Mouse (Mus musculus): ENCODE results near the gene Actrt2. TPM values are rescaled to one million over a fixed set of nuclear protein-coding genes. Genes with fewer than 3 reads are reported as not detected.
A peak's percentile ranks its signal among the peaks of the same experiment; 100 is the strongest.

Actrt2 gene
- polyA plus RNA-seq, 1 experiment from 2014 or later: not detected

- peak overlapping the region; percentile 83 for H3K4me2 ChIP-seq
These were observed 31.6 kb downstream of the Actrt2 start for GRCm38 (mm10) chr4:154636053-154636433.

GRCm38 (mm10) chr4:154635241-154636052, 32.2 kb downstream of the Actrt2 start:
- H3K27me3 ChIP-seq: peaks cover 82% of the 10 kb centered on the region
- peak overlapping the region; percentile 98 for H3K27ac ChIP-seq
- H3K9me3 ChIP-seq: no peaks in the 10 kb centered on the region
- H3K4me2 ChIP-seq: peak overlapping the region; percentile 83
- no peak for ATAC-seq (ENCODE audit: insufficient number of reproducible peaks, insufficient read depth, low FRiP score, low TSS enrichment, low read depth)
- peaks cover 53% of the 10 kb centered on the region for H3K4me1 ChIP-seq
- H3K9ac ChIP-seq: peak overlapping the region; percentile 92
- WGBS: under 1% methylated on average over 93 of the region's 94 CpGs
- H3K4me3 ChIP-seq: peak overlapping the region; percentile 75
- H3K36me3 ChIP-seq: no peaks in the 10 kb centered on the region

More at GRCm38 (mm10) chr4:154636053-154636433, 31.6 kb downstream of the Actrt2 start:
- Histone ChIP-seq H3K4me1 (peaks cover 54% of the 10 kb centered on the region), H3K27me3 (peaks cover 85% of the 10 kb centered on the region), H3K36me3 (no peaks in the 10 kb centered on the region), H3K27ac (peak overlapping the region; percentile 98), H3K4me3 (peak overlapping the region; percentile 75), H3K9me3 (no peaks in the 10 kb centered on the region), H3K9ac (peak overlapping the region; percentile 92)
- peak; percentile 45; the same call in 1 of the 2 replicates for ATAC-seq (ENCODE audit: insufficient number of reproducible peaks, insufficient read depth, low FRiP score, low TSS enrichment, low read depth)
- WGBS: 0% methylated on average over 25 of the region's 30 CpGs

DNA sequence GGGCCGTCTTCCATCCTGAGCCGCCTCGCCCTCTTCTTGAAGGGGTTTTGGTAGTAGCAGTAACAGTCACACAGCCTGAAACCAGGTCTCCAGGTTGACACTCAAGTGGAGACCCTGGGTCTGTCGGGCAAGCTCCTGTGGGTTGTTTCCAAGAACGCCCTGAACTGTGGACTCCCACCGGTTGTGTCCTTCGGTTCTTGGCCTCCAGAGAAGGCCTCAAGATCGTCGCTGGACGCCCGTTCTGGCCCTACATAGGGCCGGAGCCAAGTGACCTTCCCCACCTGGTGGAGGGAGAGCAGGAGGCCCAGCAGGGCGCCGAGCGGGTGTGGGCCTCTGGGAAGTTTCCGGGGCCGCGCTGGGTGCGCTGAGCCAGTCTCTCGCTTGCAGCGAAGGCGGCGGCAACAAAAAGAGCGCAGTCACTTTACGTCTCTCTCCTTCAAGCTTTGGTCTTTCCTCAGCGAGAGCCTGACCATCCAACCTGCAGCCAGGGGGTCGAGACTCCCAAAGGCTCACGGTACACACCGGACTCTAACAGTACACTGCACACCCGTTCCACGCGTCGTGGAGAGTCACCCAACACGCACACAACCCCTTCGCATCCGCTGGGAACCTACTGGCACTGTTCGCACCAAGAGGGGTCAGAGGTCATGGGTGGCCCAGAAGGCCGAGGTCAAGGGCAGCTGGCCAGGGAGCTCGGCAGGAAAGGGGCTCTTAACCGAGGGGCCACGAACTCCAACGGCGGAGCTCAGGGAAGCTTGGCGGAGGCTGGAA, 33.0 kb downstream of the Actrt2 start:
- Histone ChIP-seq H3K4me2 (peak overlapping the region; percentile 83), H3K4me3 (peak overlapping the region; percentile 75), H3K27ac (peak overlapping the region; percentile 98), H3K9me3 (no peaks in the 10 kb centered on the region), H3K9ac (peak overlapping the region; percentile 92), H3K36me3 (no peaks in the 10 kb centered on the region), H3K4me1 (peaks cover 52% of the 10 kb centered on the region), H3K27me3 (peaks cover 75% of the 10 kb centered on the region)
- WGBS: 10% methylated on average over 44 of the region's 44 CpGs
- ATAC-seq (ENCODE audit: insufficient number of reproducible peaks, insufficient read depth, low FRiP score, low TSS enrichment, low read depth): no peak

- peaks cover 75% of the 10 kb centered on the region for H3K27me3 ChIP-seq
These were observed 33.7 kb downstream of the Actrt2 start for GRCm38 (mm10) chr4:154634001-154634400.

DNA sequence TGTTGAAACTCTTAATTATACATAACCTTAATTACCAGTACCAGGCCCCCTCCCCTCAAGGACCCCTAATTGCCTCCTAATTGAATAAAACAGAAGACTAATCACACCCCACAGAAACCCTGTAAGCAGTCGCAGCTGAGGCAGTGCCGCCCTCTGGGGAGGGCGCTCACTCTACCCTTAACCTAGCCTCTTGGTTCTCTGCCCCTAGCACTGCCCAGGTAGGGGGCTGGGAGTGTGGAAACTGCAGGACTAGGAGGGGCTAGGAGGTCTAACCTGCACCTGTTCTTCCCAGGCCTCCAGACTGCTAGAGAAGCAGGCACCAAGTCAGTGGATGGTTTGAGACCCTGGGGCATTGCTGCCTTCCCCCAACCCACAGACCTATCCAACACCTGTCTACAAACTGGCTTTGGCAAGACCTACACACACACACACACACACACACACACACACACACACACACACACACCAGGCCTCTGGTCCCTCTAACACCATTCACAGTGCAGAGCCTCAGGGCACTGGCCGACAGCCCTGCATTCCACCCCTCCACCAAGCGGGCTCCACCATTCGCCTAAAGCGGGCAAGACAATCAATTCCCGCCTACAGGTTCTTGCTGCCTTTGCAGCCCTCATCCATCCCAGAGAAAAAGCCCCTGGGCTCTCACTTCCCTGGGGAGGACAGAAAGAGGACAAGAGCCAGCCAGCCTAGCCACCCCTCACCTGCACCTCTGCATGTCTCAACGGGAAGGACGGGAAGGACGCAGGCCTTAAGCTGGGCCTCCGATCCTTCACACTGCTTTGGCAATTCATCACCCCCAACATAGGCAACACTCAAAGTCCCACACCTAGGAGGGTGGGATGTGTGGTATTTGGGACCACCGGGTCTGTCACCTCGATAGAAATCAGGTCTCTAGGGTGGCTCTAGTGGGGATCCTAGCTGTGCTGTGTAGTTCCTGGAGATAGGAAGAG, 34.6 kb downstream of the Actrt2 start:
- peaks cover 62% of the 10 kb centered on the region for H3K4me1 ChIP-seq
- peaks cover 66% of the 10 kb centered on the region for H3K27me3 ChIP-seq

More at GRCm38 (mm10) chr4:154634001-154634400, 33.7 kb downstream of the Actrt2 start:
- H3K4me3 ChIP-seq: peak overlapping the region; percentile 75
- peaks cover 56% of the 10 kb centered on the region for H3K4me1 ChIP-seq
- 38% methylated on average over 3 of the region's 3 CpGs for WGBS
- H3K9me3 ChIP-seq: no peaks in the 10 kb centered on the region
- peak overlapping the region; percentile 98 for H3K27ac ChIP-seq
- peak overlapping the region; percentile 83 for H3K4me2 ChIP-seq
- H3K36me3 ChIP-seq: no peaks in the 10 kb centered on the region
- no peak for ATAC-seq (ENCODE audit: insufficient number of reproducible peaks, insufficient read depth, low FRiP score, low TSS enrichment, low read depth)
- H3K9ac ChIP-seq: peak overlapping the region; percentile 92

GRCm38 (mm10) chr4:154630763-154631162, 36.9 kb downstream of the Actrt2 start:
- Histone ChIP-seq H3K36me3 (no peaks in the 10 kb centered on the region), H3K4me2 (peak overlapping the region; percentile 83), H3K4me1 (peaks cover 80% of the 10 kb centered on the region), H3K27ac (peak overlapping the region; percentile 58), H3K9me3 (no peaks in the 10 kb centered on the region), H3K27me3 (peaks cover 54% of the 10 kb centered on the region), H3K4me3 (peak overlapping the region; percentile 75), H3K9ac (peak overlapping the region; percentile 52)
- ATAC-seq (ENCODE audit: insufficient number of reproducible peaks, insufficient read depth, low FRiP score, low TSS enrichment, low read depth): no peak
- 44% methylated on average over 3 of the region's 3 CpGs for WGBS

More for the DNA sequence above, 34.6 kb downstream of the Actrt2 start:
- peak overlapping the region; percentile 75 for H3K4me3 ChIP-seq
- no peaks in the 10 kb centered on the region for H3K9me3 ChIP-seq
- ATAC-seq (ENCODE audit: insufficient number of reproducible peaks, insufficient read depth, low FRiP score, low TSS enrichment, low read depth): no peak
- H3K27ac ChIP-seq: peak overlapping the region; percentile 98
- no peaks in the 10 kb centered on the region for H3K36me3 ChIP-seq
- peak overlapping the region; percentile 92 for H3K9ac ChIP-seq
- WGBS: 32% methylated on average over 14 of the region's 14 CpGs
- H3K4me2 ChIP-seq: peak overlapping the region; percentile 83

GRCm38 (mm10) chr4:154627419-154628142, 40.1 kb downstream of the Actrt2 start:
- ATAC-seq (ENCODE audit: insufficient number of reproducible peaks, insufficient read depth, low FRiP score, low TSS enrichment, low read depth): no peak
- 77% methylated on average over 5 of the region's 5 CpGs for WGBS
- peaks cover 75% of the 10 kb centered on the region for H3K4me1 ChIP-seq
- peaks cover 23% of the 10 kb centered on the region for H3K27me3 ChIP-seq
- H3K9me3 ChIP-seq: no peaks in the 10 kb centered on the region
- H3K9ac ChIP-seq: no peak overlapping the region
- H3K4me2 ChIP-seq: no peak overlapping the region
- no peaks in the 10 kb centered on the region for H3K36me3 ChIP-seq
- H3K27ac ChIP-seq: no peak overlapping the region
- no peak overlapping the region for H3K4me3 ChIP-seq

GRCm38 (mm10) chr4:154626282-154626681, 41.4 kb downstream of the Actrt2 start:
- Histone ChIP-seq H3K27ac (no peak overlapping the region), H3K9me3 (no peaks in the 10 kb centered on the region), H3K4me2 (no peak overlapping the region; the same call in 1 of the 2 replicates), H3K36me3 (no peaks in the 10 kb centered on the region), H3K9ac (no peak overlapping the region), H3K4me3 (no peak overlapping the region), H3K27me3 (peaks cover 15% of the 10 kb centered on the region), H3K4me1 (peaks cover 82% of the 10 kb centered on the region)
- no peak for ATAC-seq (ENCODE audit: insufficient number of reproducible peaks, insufficient read depth, low FRiP score, low TSS enrichment, low read depth)
- 92% methylated on average over 2 of the region's 2 CpGs for WGBS

- Histone ChIP-seq H3K9me3 (no peaks in the 10 kb centered on the region), H3K4me3 (no peak overlapping the region), H3K4me2 (no peak overlapping the region; the same call in 1 of the 2 replicates), H3K27me3 (peaks cover 10% of the 10 kb centered on the region; the same call in 1 of the 2 replicates), H3K36me3 (no peaks in the 10 kb centered on the region), H3K9ac (no peak overlapping the region), H3K4me1 (peaks cover 82% of the 10 kb centered on the region), H3K27ac (no peak overlapping the region; the same call in 1 of the 2 replicates)
- WGBS: 48% methylated on average over 14 of the region's 14 CpGs
- no peak for ATAC-seq (ENCODE audit: insufficient number of reproducible peaks, insufficient read depth, low FRiP score, low TSS enrichment, low read depth)
These were observed 42.0 kb downstream of the Actrt2 start for GRCm38 (mm10) chr4:154625710-154626109.

GRCm38 (mm10) chr4:154623241-154623640, 44.4 kb downstream of the Actrt2 start:
- H3K27ac ChIP-seq: no peak overlapping the region
- no peak for ATAC-seq (ENCODE audit: insufficient number of reproducible peaks, insufficient read depth, low FRiP score, low TSS enrichment, low read depth)
- WGBS: 75% methylated on average over 3 of the region's 3 CpGs
- H3K9ac ChIP-seq: no peak overlapping the region
- no peaks in the 10 kb centered on the region for H3K36me3 ChIP-seq
- H3K27me3 ChIP-seq: 0 out of 2 replicates have a peak, but pooled peaks cover 3% of the 10 kb centered on the region
- H3K4me2 ChIP-seq: no peak overlapping the region
- no peaks in the 10 kb centered on the region for H3K9me3 ChIP-seq
- H3K4me3 ChIP-seq: no peak overlapping the region
- H3K4me1 ChIP-seq: peaks cover 71% of the 10 kb centered on the region

Measured in embryonic facial prominence, embryonic 13.5 days (tissue).